Mouse (Mus musculus) lung, postnatal 0 days (tissue): ENCODE results near the gene Robo2. TPM values are rescaled to one million over a fixed set of nuclear protein-coding genes. Genes with fewer than 3 reads are reported as not detected.

Source experiments
- ATAC-seq: fragments of 200-750 bp; cut with Nextera tagmentation; 2 replicates; pipeline ENCODE4 v1.8.0; 2017; ENCODE audit warnings: moderate library complexity
- DNase-seq: peaks from one replicate; pipeline ENCODE4 v3.0.0-alpha.2; 2016; ENCODE audit warnings: low spot score
- H3K27ac ChIP-seq: fragments of 300-500 bp; sonication (generic); 2 replicates; pipeline ENCODE4 v1.5.1; 2014; ENCODE audit warnings: antibody characterized with exemption, mild to moderate bottlenecking, low read length, mixed read lengths
- H3K27me3 ChIP-seq: fragments of 300-500 bp; sonication (generic); replicated peaks from 2 replicates; pipeline ENCODE4 v1.6.1; 2014; ENCODE audit warnings: low read length, mixed read lengths; ENCODE audit not compliant: insufficient read depth
- H3K36me3 ChIP-seq: fragments of 300-500 bp; sonication (generic); 2 replicates; pipeline ENCODE4 v1.6.1; 2014; ENCODE audit warnings: low read length, mixed read lengths; ENCODE audit not compliant: insufficient read depth
- H3K4me1 ChIP-seq: fragments of 300-500 bp; sonication (generic); 2 replicates; pipeline ENCODE4 v1.6.1; 2014; ENCODE audit warnings: antibody characterized with exemption, low read depth, low read length, mixed read lengths; ENCODE audit not compliant: insufficient read depth
- H3K4me2 ChIP-seq: fragments of 300-500 bp; sonication (generic); replicated peaks from 2 replicates; pipeline ENCODE4 v1.6.1; 2014; ENCODE audit warnings: low read depth, mild to moderate bottlenecking, low read length, moderate library complexity, mixed read lengths
- H3K4me3 ChIP-seq: fragments of 300-500 bp; sonication (generic); 2 replicates; pipeline ENCODE4 v1.5.1; 2014; ENCODE audit warnings: low read depth, low read length
- H3K9ac ChIP-seq: fragments of 300-500 bp; sonication (generic); replicated peaks from 2 replicates; pipeline ENCODE4 v1.6.1; 2014; ENCODE audit warnings: low read depth, mild to moderate bottlenecking
- H3K9me3 ChIP-seq: fragments of 300-500 bp; sonication (generic); 2 replicates; pipeline ENCODE4 v1.6.1; 2016; ENCODE audit warnings: low read length, mixed read lengths
- CTCF ChIP-seq: IDR thresholded peaks from 2 replicates; pipeline ENCODE4 v1.5.1; 2016; ENCODE audit warnings: antibody characterized with exemption, mild to moderate bottlenecking
- EP300 ChIP-seq: IDR thresholded peaks from 2 replicates; pipeline ENCODE4 v1.6.1; 2016; ENCODE audit warnings: antibody characterized with exemption, mild to moderate bottlenecking, control low read depth
- WGBS: fragments of 180-500 bp; shearing (Covaris S2); extraction: QIAGEN DNeasy Blood & Tissue Kit; methylation state at CpG from one replicate; pipeline ENCODE4 v1.1.7; 2014; 5-methylcytosine and 5-hydroxymethylcytosine counted together
- polyA plus RNA-seq: library from polyadenylated mRNA; unstranded; fragments of >200 nt; fragmentation: Nextera tagmentation; extraction: Ambion mirVana; gene quantifications from 2 replicates; pipeline ENCODE4 v1.2.1, GENCODE M21; 2015

The Robo2 gene
- polyA plus RNA-seq, 1 experiment from 2014 or later, result 13.3 TPM

GRCm38 (mm10) chr16:74427071-74427470 lies 15.4 kb upstream of the Robo2 start:
- no peaks in the 10 kb centered on the region for H3K36me3 ChIP-seq
- DNase-seq, result no peak
- no peak overlapping the region for H3K4me3 ChIP-seq
- no peaks in the 10 kb centered on the region for H3K9me3 ChIP-seq
- WGBS, result 50% methylated on average over 2 of the region's 2 CpGs
- no peak for ATAC-seq
- no peaks in the 10 kb centered on the region for H3K4me1 ChIP-seq
- no peak overlapping the region for H3K4me2 ChIP-seq
- H3K27ac ChIP-seq, result no peak overlapping the region
- H3K9ac ChIP-seq, result no peak overlapping the region
- no peaks in the 10 kb centered on the region for H3K27me3 ChIP-seq
- TF ChIP-seq EP300 (no peak), CTCF (no peak)

GRCm38 (mm10) chr16:74420324-74420723 lies 8.7 kb upstream of the Robo2 start:
- Histone ChIP-seq H3K27ac (no peak overlapping the region), H3K4me1 (no peaks in the 10 kb centered on the region), H3K27me3 (no peaks in the 10 kb centered on the region), H3K9ac (no peak overlapping the region), H3K4me2 (no peak overlapping the region), H3K9me3 (no peaks in the 10 kb centered on the region), H3K36me3 (no peaks in the 10 kb centered on the region), H3K4me3 (no peak overlapping the region)
- ATAC-seq (no peak), DNase-seq (no peak)
- WGBS, result 55% methylated on average over 2 of the region's 2 CpGs
- TF ChIP-seq EP300 (no peak), CTCF (no peak)

- under 1% methylated on average over 20 of the region's 20 CpGs for WGBS
- no peaks in the 10 kb centered on the region for H3K9me3 ChIP-seq
- no peak overlapping the region for H3K9ac ChIP-seq
- H3K36me3 ChIP-seq, result no peaks in the 10 kb centered on the region
- H3K4me1 ChIP-seq, result peaks cover 7% of the 10 kb centered on the region; the same call in 1 of the 2 replicates
- H3K27me3 ChIP-seq, result no peaks in the 10 kb centered on the region
- ATAC-seq (peak; percentile 53), DNase-seq (peak; percentile 82)
- TF ChIP-seq CTCF (peak; percentile 70), EP300 (no peak)
- H3K27ac ChIP-seq, result no peak overlapping the region
- peak overlapping the region; percentile 65 for H3K4me2 ChIP-seq
- peak overlapping the region; percentile 47 for H3K4me3 ChIP-seq
Measured at GRCm38 (mm10) chr16:74412471-74413291, 1.1 kb upstream of the Robo2 start.

- no peak; the same call in 1 of the 2 replicates for ATAC-seq
- Histone ChIP-seq H3K9me3 (no peaks in the 10 kb centered on the region), H3K36me3 (no peaks in the 10 kb centered on the region), H3K4me3 (peak overlapping the region; percentile 47), H3K4me1 (peaks cover 7% of the 10 kb centered on the region; the same call in 1 of the 2 replicates), H3K9ac (no peak overlapping the region), H3K27me3 (no peaks in the 10 kb centered on the region), H3K27ac (0 out of 2 replicates have a peak overlapping the region, but pooled peaks have one; percentile 8), H3K4me2 (peak overlapping the region; percentile 65)
- under 1% methylated on average over 16 of the region's 16 CpGs for WGBS
- TF ChIP-seq CTCF (no peak), EP300 (no peak)
- peak; percentile 4 for DNase-seq
Measured at GRCm38 (mm10) chr16:74411021-74411420, 604 bp downstream of the Robo2 start.

- TF ChIP-seq CTCF (0 out of 2 replicates have a peak, but pooled peaks have one; percentile 11), EP300 (no peak)
- no peak overlapping the region for H3K27ac ChIP-seq
- H3K27me3 ChIP-seq, result no peaks in the 10 kb centered on the region
- H3K4me1 ChIP-seq, result peaks cover 7% of the 10 kb centered on the region; the same call in 1 of the 2 replicates
- no peaks in the 10 kb centered on the region for H3K9me3 ChIP-seq
- peak overlapping the region; percentile 47 for H3K4me3 ChIP-seq
- H3K4me2 ChIP-seq, result peak overlapping the region; percentile 65
- DNase-seq (peak; percentile 15), ATAC-seq (no peak)
- WGBS, result 9% methylated on average over 6 of the region's 6 CpGs
- H3K36me3 ChIP-seq, result no peaks in the 10 kb centered on the region
- no peak overlapping the region for H3K9ac ChIP-seq
Measured at GRCm38 (mm10) chr16:74410125-74410524, 1.5 kb downstream of the Robo2 start.

- Histone ChIP-seq H3K4me2 (peak overlapping the region; percentile 65), H3K4me1 (peaks cover 7% of the 10 kb centered on the region; the same call in 1 of the 2 replicates), H3K9ac (no peak overlapping the region), H3K36me3 (no peaks in the 10 kb centered on the region), H3K27me3 (no peaks in the 10 kb centered on the region), H3K9me3 (no peaks in the 10 kb centered on the region), H3K4me3 (peak overlapping the region; percentile 47; the same call in 1 of the 2 replicates), H3K27ac (no peak overlapping the region)
- ATAC-seq (no peak), DNase-seq (peak; percentile 8)
- TF ChIP-seq EP300 (no peak), CTCF (no peak)
- 35% methylated on average over 4 of the region's 4 CpGs for WGBS
Measured at GRCm38 (mm10) chr16:74409548-74409947, 2.1 kb downstream of the Robo2 start.
